Mouse (Mus musculus): ENCODE measurements around the gene 5730522E02Rik. TPM values are rescaled to one million over a fixed set of nuclear protein-coding genes. Genes with fewer than 3 reads are reported as not detected.

5730522E02Rik gene
- polyA plus RNA-seq, 1 experiment from 2014 or later, result 1.1 TPM

- ATAC-seq (ENCODE audit: insufficient number of reproducible peaks, low FRiP score), result no peak
- no peak overlapping the region for H3K4me2 ChIP-seq
- no peaks in the 10 kb centered on the region for H3K9me3 ChIP-seq (replicated peaks)
- no peak overlapping the region for H3K4me3 ChIP-seq
- no peak overlapping the region for H3K9ac ChIP-seq
- no peaks in the 10 kb centered on the region for H3K27me3 ChIP-seq (replicated peaks)
- no peaks in the 10 kb centered on the region for H3K36me3 ChIP-seq
- H3K4me1 ChIP-seq (replicated peaks), result no peaks in the 10 kb centered on the region
- 66% methylated on average over 2 of the region's 2 CpGs for WGBS
- H3K27ac ChIP-seq (ENCODE audit: poor library complexity, severe bottlenecking), result no peak overlapping the region
Observed at GRCm38 (mm10) chr11:25571396-25571795, 639.2 kb downstream of the 5730522E02Rik start.

Small RNAs within 50 kb of the gene (microRNA-seq; reads per million reads assigned to microRNA genes)
- not detected for gene Mir6372

Other genes starting within 250 kb of the 5730522E02Rik start
- 24.6 and 26.5 TPM in 2 replicates for gene Fancl, start 175.4 kb upstream of the 5730522E02Rik start, polyA plus RNA-seq (2016; fragmentation: Nextera tagmentation; extraction: Ambion mirVana)

Data from heart, embryonic 12.5 days (tissue).